Mouse (Mus musculus) urinary bladder, postnatal 10 days (tissue): Measurements from ENCODE around the gene Cldn3.

ENCODE experiments used
- DNase-seq: peaks from one replicate; pipeline ENCODE4 v3.0.0; 2022; ENCODE audit warnings: low spot score

The Cldn3 gene

DNA sequence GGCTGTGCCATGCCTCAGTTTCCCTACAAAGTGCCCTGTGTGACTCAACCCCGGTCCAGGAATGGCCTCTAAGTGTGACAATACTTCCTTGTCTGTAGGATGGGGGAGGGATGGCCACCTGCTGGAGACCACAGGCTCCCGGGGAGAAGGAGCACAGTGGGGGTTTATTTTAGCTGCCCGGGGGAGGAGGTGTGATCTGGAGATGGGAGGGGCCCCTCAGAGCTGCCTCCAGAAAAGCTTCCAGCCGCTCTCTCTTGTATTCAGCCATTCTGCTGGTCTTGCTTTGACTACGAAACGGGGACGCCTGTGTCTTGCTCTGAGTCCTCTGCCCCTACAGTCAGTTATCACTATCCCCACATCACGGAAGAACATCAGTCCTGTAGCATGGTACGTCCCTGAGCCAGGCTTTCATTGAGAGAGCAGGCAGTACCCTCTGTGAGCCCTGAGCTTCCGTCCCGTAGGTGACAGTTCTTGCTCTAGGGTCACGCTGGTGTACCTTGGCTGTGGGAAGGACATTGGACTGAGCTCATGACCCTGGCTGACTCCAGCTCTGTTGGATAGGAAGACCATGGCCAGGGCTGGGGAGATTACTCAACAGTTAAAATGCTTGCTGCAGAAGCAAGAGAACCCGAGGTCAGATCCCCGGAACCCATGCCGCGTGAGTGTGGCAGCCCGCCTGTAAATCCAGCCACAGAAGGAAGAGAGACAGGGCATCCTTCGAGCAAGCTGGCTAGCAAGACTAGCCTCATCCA is 49.8 kb downstream of the Cldn3 start:
- DNase-seq: no peak
